Mouse (Mus musculus) left cerebral cortex, postnatal 10 days (tissue): ENCODE measurements at regions not wholly inside any gene's neighbourhood (a gene's known extent, or its start where the extent isn't known, plus 50 kb on each side); places are given as distances from the start of the nearest gene placed in this dataset.
"Not testable (repeated sequence)": the region's sequence is repeated elsewhere in the genome, so short reads cannot be mapped to it uniquely, and the experiment has no call there.

Experiments used
- DNase-seq, 2 experiments: peaks; one replicate each; pipeline ENCODE4 v3.0.0; 2021 to 2022; ENCODE audit warnings: low spot score in 2 of 2, mixed read lengths in 1 of 2; ENCODE audit errors: extremely low spot score in 1 of 2
- intact Hi-C: fragments of 180-260 bp; cut with DNase I; formaldehyde crosslinking; loops from one replicate; pipeline ENCODE4 v1.15.1; 2025

- intact Hi-C loops = not testable (repeated sequence)
- peak in 1 of 2 experiments; percentile 4 for DNase-seq
These were observed 61.7 kb downstream of the Gm7951 start for GRCm38 (mm10) chr14:42055451-42055850.
